Mouse (Mus musculus) MEL-GATA-1-ER (cell line): ENCODE results near the gene Ldhc.
A peak's percentile ranks its signal among the peaks of the same experiment; 100 is the strongest.
"Not testable (repeated sequence)": the region's sequence is repeated elsewhere in the genome, so short reads cannot be mapped to it uniquely, and the experiment has no call there.

ENCODE experiments used
- DNase-seq: peaks from one replicate; pipeline ENCODE4 v3.0.0-alpha.2; 2012; ENCODE audit warnings: low read depth; ENCODE audit errors: extremely low read depth

Ldhc gene

GRCm38 (mm10) chr7:46842278-46842677 lies 18.7 kb upstream of the Ldhc start:
- no peak for DNase-seq

GRCm38 (mm10) chr7:46843576-46843975 lies 17.4 kb upstream of the Ldhc start:
- no peak for DNase-seq

GRCm38 (mm10) chr7:46845211-46845977 lies 15.6 kb upstream of the Ldhc start:
- peak; percentile 77 for DNase-seq

- no peak for DNase-seq
Observed at GRCm38 (mm10) chr7:46845978-46846485, 15.0 kb upstream of the Ldhc start.

- DNase-seq, result peak; percentile 67
Observed at GRCm38 (mm10) chr7:46846486-46847244, 14.3 kb upstream of the Ldhc start.

- DNase-seq, result no peak
Observed at GRCm38 (mm10) chr7:46849287-46849686, 11.7 kb upstream of the Ldhc start.

GRCm38 (mm10) chr7:46851026-46851425 lies 10.0 kb upstream of the Ldhc start:
- no peak for DNase-seq

- DNase-seq, result no peak
Observed at GRCm38 (mm10) chr7:46852666-46853065, 8.3 kb upstream of the Ldhc start.

GRCm38 (mm10) chr7:46853365-46853764 lies 7.6 kb upstream of the Ldhc start:
- DNase-seq, result no peak

- no peak for DNase-seq
Observed at GRCm38 (mm10) chr7:46855866-46856560, 5.0 kb upstream of the Ldhc start.

GRCm38 (mm10) chr7:46857436-46857835 lies 3.6 kb upstream of the Ldhc start:
- DNase-seq, result no peak

- DNase-seq, result no peak
Observed at GRCm38 (mm10) chr7:46859031-46859430, 2.0 kb upstream of the Ldhc start.

GRCm38 (mm10) chr7:46871988-46872387 lies 11.0 kb downstream of the Ldhc start:
- DNase-seq, result no peak

GRCm38 (mm10) chr7:46876841-46877240 lies 15.8 kb downstream of the Ldhc start:
- DNase-seq, result no peak

- DNase-seq, result no peak
Observed at GRCm38 (mm10) chr7:46877255-46877654, 16.3 kb downstream of the Ldhc start.

- no peak for DNase-seq
Observed at GRCm38 (mm10) chr7:46879851-46880250, 18.8 kb downstream of the Ldhc start.

GRCm38 (mm10) chr7:46880992-46881391 lies 20.0 kb downstream of the Ldhc start:
- DNase-seq, result peak; percentile 47

- not testable (repeated sequence) for DNase-seq
Observed at GRCm38 (mm10) chr7:46881941-46882340, 20.9 kb downstream of the Ldhc start.

- peak; percentile 82 for DNase-seq
Observed at GRCm38 (mm10) chr7:46883304-46883703, 22.3 kb downstream of the Ldhc start.

- DNase-seq, result no peak
Observed at GRCm38 (mm10) chr7:46895511-46895910, 34.5 kb downstream of the Ldhc start.

- no peak for DNase-seq
Observed at GRCm38 (mm10) chr7:46899343-46899742, 38.3 kb downstream of the Ldhc start.

- no peak for DNase-seq
Observed at GRCm38 (mm10) chr7:46911250-46911649, 50.2 kb downstream of the Ldhc start.
